Mouse (Mus musculus) limb, embryonic 10.5 days (tissue): ENCODE measurements around the gene Ppp6r3. TPM values are rescaled to one million over a fixed set of nuclear protein-coding genes. Genes with fewer than 3 reads are reported as not detected.

Experiments used
- DNase-seq: peaks from one replicate; pipeline ENCODE4 v3.0.0-alpha.2; 2017; ENCODE audit warnings: low spot score
- H3K27ac ChIP-seq: fragments of 300-500 bp; sonication (generic); 2 replicates; pipeline ENCODE4 v1.5.1; 2016; ENCODE audit warnings: mild to moderate bottlenecking
- H3K27me3 ChIP-seq: fragments of 300-500 bp; sonication (generic); 2 replicates; pipeline ENCODE4 v1.6.1; 2016; ENCODE audit warnings: low read depth, mild to moderate bottlenecking; ENCODE audit not compliant: poor library complexity, severe bottlenecking
- H3K36me3 ChIP-seq: fragments of 300-500 bp; sonication (generic); 2 replicates; pipeline ENCODE4 v1.6.1; 2016; ENCODE audit warnings: mild to moderate bottlenecking, moderate library complexity
- H3K4me1 ChIP-seq: fragments of 300-500 bp; sonication (generic); 2 replicates; pipeline ENCODE4 v1.6.1; 2016
- H3K4me3 ChIP-seq: fragments of 300-500 bp; sonication (generic); 2 replicates; pipeline ENCODE4 v1.5.1; 2016; ENCODE audit warnings: mild to moderate bottlenecking, moderate library complexity
- H3K9me3 ChIP-seq: fragments of 300-500 bp; sonication (generic); replicated peaks from 2 replicates; pipeline ENCODE4 v1.6.1; 2016; ENCODE audit warnings: mild to moderate bottlenecking
- WGBS: fragments of 180-500 bp; shearing (Covaris S2); methylation state at CpG from one replicate; pipeline ENCODE4 v1.1.7; 2016; 5-methylcytosine and 5-hydroxymethylcytosine counted together
- polyA plus RNA-seq: library from polyadenylated mRNA; unstranded; fragments of >200 nt; fragmentation: Nextera tagmentation; extraction: Ambion mirVana; gene quantifications from 2 replicates; pipeline ENCODE4 v1.2.1, GENCODE M21; 2016

The Ppp6r3 gene
- polyA plus RNA-seq, 1 experiment from 2014 or later, result 82.4 TPM

DNA sequence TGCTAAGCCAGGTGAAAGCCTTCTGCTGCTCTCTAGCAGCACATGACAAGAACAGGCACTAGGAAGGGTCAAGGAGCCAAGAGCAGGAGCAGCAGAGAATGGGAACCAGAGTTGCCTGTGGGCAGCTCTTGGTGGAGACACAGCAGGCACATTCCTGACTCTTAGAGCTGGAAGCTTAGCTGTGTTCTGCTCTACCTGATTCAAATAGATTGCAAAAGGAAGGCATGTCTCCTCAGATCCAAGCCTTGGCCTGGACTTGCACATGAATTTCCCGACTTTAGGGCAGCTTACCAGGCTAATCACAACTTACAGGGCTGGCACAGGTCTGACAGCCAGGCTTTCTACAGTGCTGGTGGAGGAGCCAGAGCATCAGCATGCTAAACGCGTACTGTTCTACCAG, 115.6 kb downstream of the Ppp6r3 start:
- Histone ChIP-seq H3K36me3 (peaks cover 100% of the 10 kb centered on the region), H3K27me3 (no peaks in the 10 kb centered on the region), H3K27ac (no peak overlapping the region), H3K4me1 (no peaks in the 10 kb centered on the region), H3K9me3 (no peaks in the 10 kb centered on the region), H3K4me3 (no peak overlapping the region)
- DNase-seq, result no peak
- 97% methylated on average over 3 of the region's 3 CpGs for WGBS

DNA sequence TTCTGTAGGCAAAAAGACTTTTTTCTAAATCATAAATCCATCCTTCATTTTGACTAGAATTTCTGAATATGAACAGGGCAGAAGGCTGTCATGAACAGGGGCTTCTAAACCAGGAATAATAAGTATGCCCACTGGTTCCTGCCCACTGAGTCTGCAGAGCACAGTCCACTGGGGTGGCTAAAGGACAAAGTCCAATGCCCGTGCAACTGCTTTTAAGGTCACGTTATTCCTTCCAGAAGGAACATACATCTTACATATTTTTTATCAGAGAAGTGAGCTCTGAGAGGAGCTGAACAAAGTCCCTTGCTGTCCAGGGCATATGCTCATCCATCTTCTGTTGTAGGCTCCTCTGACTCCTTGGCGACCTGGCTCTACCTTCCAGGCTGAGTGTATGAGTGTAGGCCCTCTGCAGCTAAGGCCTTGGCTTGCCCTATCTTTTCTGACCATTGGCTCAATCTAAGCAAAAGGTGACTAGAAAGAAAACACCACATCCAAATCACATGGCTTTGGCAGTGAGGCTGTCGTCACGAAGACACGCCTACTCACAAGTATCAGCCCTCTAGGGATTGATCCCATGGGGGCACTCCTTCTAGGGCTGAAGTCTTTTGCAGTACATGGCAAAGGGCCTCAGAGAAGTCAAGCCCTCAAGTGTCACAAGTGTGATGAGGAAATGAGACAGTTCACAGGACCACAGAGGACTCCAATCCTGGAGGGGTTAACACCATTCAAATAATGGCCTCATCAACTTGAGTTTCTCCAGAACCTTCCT, 117.0 kb downstream of the Ppp6r3 start:
- Histone ChIP-seq H3K4me3 (no peak overlapping the region), H3K27me3 (no peaks in the 10 kb centered on the region), H3K27ac (no peak overlapping the region), H3K4me1 (no peaks in the 10 kb centered on the region), H3K9me3 (no peaks in the 10 kb centered on the region), H3K36me3 (peaks cover 100% of the 10 kb centered on the region)
- 94% methylated on average over 6 of the region's 6 CpGs for WGBS
- no peak for DNase-seq

DNA sequence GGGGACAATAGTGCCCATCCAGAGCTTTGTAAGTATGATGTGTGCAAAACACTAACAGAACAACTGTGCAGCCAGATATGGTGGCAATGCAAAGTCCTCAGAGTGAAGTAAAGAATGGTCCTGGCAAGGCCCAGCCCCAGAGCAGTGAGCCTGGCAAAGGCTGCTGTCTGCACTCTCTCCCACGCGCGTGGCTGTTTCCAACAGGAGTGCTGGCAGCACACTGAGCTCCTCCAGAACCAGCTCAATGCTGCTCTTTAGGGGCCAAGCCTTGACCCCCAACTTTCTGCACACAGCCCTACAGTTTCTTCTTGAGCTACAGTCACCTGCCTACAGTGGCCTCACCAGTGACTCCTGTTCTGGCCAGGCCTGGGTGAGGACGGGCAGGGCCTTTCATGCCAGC, 117.8 kb downstream of the Ppp6r3 start:
- H3K27ac ChIP-seq, result no peak overlapping the region
- peaks cover 100% of the 10 kb centered on the region for H3K36me3 ChIP-seq
- H3K27me3 ChIP-seq, result no peaks in the 10 kb centered on the region
- peak; percentile 22 for DNase-seq
- no peak overlapping the region for H3K4me3 ChIP-seq
- no peaks in the 10 kb centered on the region for H3K9me3 ChIP-seq
- WGBS, result 94% methylated on average over 4 of the region's 4 CpGs
- no peaks in the 10 kb centered on the region for H3K4me1 ChIP-seq

DNA sequence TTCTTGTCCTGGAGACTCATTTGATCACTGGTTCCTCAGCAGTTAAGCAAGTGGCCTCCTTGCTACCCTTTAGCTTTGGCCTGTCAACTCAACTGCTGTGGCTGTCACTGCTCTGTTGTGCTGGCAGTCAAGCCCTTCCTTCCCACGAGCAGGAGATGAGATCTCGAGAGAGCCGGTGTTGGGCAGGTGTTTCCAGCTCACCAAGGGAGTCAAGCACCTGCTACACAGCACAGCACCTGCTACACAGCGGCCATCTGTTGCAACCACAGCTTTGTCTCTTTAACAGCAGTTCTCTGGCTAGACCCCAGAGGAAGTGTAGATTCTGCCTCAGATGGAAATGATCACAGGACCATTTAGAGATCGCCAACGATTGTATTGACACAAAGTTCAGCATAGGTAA, 123.9 kb downstream of the Ppp6r3 start:
- no peak for DNase-seq
- 71% methylated on average over 6 of the region's 6 CpGs for WGBS
- Histone ChIP-seq H3K4me3 (no peak overlapping the region), H3K36me3 (peaks cover 39% of the 10 kb centered on the region), H3K9me3 (no peaks in the 10 kb centered on the region), H3K4me1 (no peaks in the 10 kb centered on the region), H3K27ac (no peak overlapping the region), H3K27me3 (no peaks in the 10 kb centered on the region)

DNA sequence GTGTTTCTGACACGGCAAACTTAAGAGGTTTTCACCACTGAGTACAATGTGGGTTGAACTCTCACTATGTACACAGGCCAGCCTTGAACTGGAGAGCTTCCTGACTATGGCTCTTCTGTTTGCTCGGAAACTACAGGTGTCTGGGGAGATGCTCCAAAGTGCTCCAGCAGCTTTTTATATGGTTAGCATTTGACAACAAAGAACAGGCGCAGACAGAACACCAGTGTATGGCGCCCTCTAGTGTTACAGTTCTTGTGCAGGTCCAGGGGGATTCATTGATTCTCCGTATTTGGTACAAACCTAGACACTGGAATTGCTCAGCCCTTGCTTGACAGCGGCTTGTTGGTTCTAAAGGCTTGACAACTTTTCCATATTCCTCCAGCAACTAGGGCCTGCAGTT, 124.4 kb downstream of the Ppp6r3 start:
- no peak overlapping the region for H3K27ac ChIP-seq
- peak; percentile 74 for DNase-seq
- WGBS, result 32% methylated on average over 6 of the region's 6 CpGs
- H3K27me3 ChIP-seq, result no peaks in the 10 kb centered on the region
- H3K4me3 ChIP-seq, result no peak overlapping the region
- no peaks in the 10 kb centered on the region for H3K9me3 ChIP-seq
- peaks cover 34% of the 10 kb centered on the region for H3K36me3 ChIP-seq
- H3K4me1 ChIP-seq, result no peaks in the 10 kb centered on the region

DNA sequence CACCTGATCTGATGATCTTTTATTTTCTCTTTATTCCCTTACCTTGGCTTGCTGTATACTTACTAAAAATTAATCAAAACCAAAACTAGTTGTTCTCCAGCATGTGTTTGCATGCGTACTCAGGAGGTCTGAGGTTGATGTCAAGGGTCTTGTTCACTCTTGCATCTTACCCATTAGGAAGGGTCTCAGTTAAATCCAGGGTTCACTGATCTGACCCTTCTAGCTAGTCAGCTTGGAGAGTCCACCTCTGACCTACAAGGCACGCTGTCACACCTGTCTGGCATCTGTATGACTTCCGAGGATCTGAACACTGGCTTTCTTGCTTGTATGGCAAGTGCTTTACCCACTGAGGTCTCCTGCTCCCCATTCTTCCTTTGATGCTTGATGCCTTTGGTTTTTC, 124.8 kb downstream of the Ppp6r3 start:
- Histone ChIP-seq H3K9me3 (no peaks in the 10 kb centered on the region), H3K36me3 (peaks cover 30% of the 10 kb centered on the region), H3K4me3 (no peak overlapping the region), H3K4me1 (no peaks in the 10 kb centered on the region), H3K27me3 (no peaks in the 10 kb centered on the region), H3K27ac (no peak overlapping the region)
- WGBS, result 94% methylated on average over 3 of the region's 3 CpGs
- no peak for DNase-seq

DNA sequence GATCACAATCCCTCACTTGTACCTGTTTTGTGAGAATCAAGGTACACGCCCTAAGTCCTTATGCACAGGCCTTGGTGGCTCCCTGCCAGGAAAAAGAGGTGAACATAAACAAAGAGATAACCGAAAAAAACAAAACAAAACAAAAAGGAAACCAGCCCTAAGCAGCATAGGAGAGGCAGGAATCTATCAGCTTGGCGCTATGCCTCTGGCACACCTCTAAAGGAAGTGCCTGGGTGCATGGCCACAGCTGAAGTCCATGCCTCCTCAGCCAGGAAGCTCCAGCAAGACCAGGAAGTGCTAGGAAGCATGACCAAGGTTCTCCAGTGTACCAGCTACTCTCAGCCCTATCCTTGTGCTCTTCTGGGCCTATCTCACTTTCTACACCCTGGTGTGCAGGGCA, 126.3 kb downstream of the Ppp6r3 start:
- H3K36me3 ChIP-seq, result peaks cover 15% of the 10 kb centered on the region
- no peak for DNase-seq
- no peaks in the 10 kb centered on the region for H3K4me1 ChIP-seq
- H3K27ac ChIP-seq, result no peak overlapping the region
- no peaks in the 10 kb centered on the region for H3K9me3 ChIP-seq
- H3K27me3 ChIP-seq, result no peaks in the 10 kb centered on the region
- no peak overlapping the region for H3K4me3 ChIP-seq
- 82% methylated on average over 3 of the region's 3 CpGs for WGBS

DNA sequence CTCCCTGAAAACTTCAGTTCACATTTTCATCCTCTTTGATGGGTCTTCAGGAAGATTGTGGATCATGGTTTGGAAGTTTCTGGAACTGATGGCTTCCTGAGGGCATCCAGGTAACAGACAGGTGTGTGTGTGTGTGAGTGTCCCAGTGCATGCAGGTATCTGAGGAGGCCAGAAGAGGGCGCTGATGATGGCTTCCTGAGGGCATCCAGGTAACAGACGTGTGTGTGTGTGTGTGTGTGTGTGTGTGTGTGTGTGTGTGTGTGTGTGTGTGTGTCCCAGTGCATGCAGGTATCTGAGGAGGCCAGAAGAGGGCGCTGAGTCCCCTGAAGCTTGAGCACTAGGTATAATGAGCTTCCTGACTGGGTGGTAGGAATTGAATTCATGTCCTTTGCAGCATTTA, 128.2 kb downstream of the Ppp6r3 start:
- no peaks in the 10 kb centered on the region for H3K9me3 ChIP-seq
- H3K36me3 ChIP-seq, result no peaks in the 10 kb centered on the region
- WGBS, result 72% methylated on average over 3 of the region's 3 CpGs
- no peak overlapping the region for H3K27ac ChIP-seq
- no peak overlapping the region for H3K4me3 ChIP-seq
- H3K27me3 ChIP-seq, result no peaks in the 10 kb centered on the region
- H3K4me1 ChIP-seq, result no peaks in the 10 kb centered on the region
- DNase-seq, result no peak

DNA sequence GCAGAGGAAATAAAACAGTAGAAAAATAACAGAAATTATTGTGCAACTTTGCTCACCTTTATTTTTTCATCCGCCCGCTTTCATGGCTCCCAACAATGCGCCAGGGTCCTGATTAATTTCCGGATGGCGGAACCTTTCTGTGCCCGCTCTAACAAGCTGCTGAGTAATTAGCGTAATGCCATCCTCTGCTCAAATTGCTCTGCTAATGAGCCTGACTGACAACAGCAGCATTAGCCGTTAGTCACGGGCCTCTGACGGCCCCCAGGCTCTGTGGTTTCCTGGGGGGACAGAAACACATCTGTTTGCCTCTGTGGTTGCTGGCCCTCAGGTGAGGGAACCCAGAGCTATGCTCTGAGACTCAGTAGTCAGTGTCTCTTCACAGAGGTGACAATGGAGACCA, 134.5 kb downstream of the Ppp6r3 start:
- 44% methylated on average over 10 of the region's 10 CpGs for WGBS
- Histone ChIP-seq H3K27me3 (0 out of 2 replicates have a peak, but pooled peaks cover 8% of the 10 kb centered on the region), H3K9me3 (no peaks in the 10 kb centered on the region), H3K4me1 (peaks cover 4% of the 10 kb centered on the region), H3K36me3 (no peaks in the 10 kb centered on the region), H3K4me3 (no peak overlapping the region), H3K27ac (no peak overlapping the region)
- DNase-seq, result no peak

DNA sequence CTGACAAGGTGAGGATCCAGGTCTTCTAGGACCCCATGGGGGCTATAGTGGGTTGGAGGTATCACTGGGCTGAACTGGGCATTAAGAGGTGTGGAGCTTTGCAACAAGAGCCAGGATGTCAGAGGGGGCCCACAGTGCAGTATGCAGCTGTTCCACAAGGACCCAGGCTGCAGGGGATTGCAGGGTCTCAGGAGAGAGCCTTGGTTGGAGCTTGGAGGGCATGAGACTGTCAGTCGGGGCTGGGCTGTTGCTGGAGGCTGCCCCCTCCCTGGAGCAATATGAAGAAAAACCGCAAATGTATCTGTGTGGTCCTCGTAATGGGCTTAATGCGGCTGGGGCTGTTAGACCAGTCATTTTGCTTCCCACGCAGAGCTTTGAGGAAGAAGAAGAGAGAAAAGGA, 134.9 kb downstream of the Ppp6r3 start:
- DNase-seq, result no peak
- no peaks in the 10 kb centered on the region for H3K9me3 ChIP-seq
- H3K27ac ChIP-seq, result no peak overlapping the region
- H3K36me3 ChIP-seq, result no peaks in the 10 kb centered on the region
- H3K4me1 ChIP-seq, result peaks cover 4% of the 10 kb centered on the region
- H3K4me3 ChIP-seq, result no peak overlapping the region
- 0 out of 2 replicates have a peak, but pooled peaks cover 8% of the 10 kb centered on the region for H3K27me3 ChIP-seq
- WGBS, result 63% methylated on average over 5 of the region's 5 CpGs

DNA sequence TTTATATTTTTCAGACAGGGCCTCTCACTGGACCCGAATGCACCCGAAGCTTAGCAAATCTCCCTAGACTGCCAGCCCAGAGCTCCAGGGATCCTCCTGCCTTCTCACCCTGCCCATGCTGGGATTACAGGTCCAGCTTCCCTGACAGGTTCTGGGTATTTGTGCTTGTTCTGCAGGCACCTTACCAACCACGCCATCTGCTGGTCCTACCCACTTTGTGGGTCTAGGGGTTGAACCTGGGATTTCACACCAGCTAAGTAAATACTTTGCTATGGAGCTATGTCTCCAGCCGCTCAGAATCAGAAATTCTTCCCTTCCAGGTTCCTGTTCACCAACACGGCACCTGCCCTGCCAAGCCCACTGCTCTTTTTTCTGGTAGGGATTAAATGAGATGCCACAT, 137.6 kb downstream of the Ppp6r3 start:
- H3K9me3 ChIP-seq, result no peaks in the 10 kb centered on the region
- H3K4me1 ChIP-seq, result peaks cover 16% of the 10 kb centered on the region
- H3K27ac ChIP-seq, result no peak overlapping the region
- H3K36me3 ChIP-seq, result no peaks in the 10 kb centered on the region
- DNase-seq, result no peak
- H3K4me3 ChIP-seq, result no peak overlapping the region
- 70% methylated on average over 5 of the region's 5 CpGs for WGBS
- 0 out of 2 replicates have a peak, but pooled peaks cover 8% of the 10 kb centered on the region for H3K27me3 ChIP-seq

DNA sequence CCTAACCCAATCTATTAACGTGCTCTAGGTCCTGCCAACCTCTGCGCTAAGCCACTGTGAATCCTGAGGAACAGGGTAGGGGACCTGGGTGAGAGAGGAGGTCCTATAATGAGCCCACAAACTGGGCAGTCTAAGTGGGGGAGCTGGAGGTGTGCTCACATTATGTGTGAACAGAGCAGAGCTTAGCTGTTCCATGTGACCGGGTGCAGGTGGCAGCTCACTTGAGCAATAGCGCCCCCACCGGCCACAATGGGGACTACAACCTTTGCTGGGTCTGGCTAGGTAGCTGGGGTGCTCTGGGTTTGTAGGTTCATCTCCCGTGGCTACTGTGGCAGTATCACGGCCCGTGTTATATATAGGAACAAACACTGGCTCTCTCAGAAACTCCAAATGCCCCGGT, 138.7 kb downstream of the Ppp6r3 start:
- Histone ChIP-seq H3K36me3 (no peaks in the 10 kb centered on the region), H3K9me3 (no peaks in the 10 kb centered on the region), H3K27ac (no peak overlapping the region), H3K4me3 (no peak overlapping the region), H3K4me1 (peaks cover 16% of the 10 kb centered on the region), H3K27me3 (0 out of 2 replicates have a peak, but pooled peaks cover 8% of the 10 kb centered on the region)
- WGBS, result 58% methylated on average over 9 of the region's 9 CpGs
- DNase-seq, result peak; percentile 46

DNA sequence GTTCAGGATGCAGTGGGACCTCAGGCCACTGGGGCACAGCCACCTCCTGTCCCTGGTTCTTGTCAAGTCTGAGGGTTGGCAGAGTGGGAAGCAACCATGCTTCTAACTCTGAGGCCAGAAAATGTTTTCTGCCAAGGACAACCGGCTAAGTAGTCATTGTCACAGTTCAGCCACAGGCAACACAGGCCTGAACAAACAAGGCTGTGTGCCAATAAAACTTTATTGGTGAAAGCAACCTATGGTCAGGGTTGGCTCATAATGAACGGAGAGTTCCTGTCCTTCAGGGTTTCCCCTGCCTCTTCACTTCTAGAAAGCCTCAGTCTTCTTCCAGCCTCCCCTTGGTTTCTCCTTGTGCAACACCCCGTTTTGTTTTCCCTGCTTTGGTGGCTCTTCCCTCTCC, 139.7 kb downstream of the Ppp6r3 start:
- H3K27ac ChIP-seq, result no peak overlapping the region
- H3K27me3 ChIP-seq, result 0 out of 2 replicates have a peak, but pooled peaks cover 8% of the 10 kb centered on the region
- DNase-seq, result no peak
- H3K36me3 ChIP-seq, result no peaks in the 10 kb centered on the region
- H3K9me3 ChIP-seq, result no peaks in the 10 kb centered on the region
- WGBS, result 85% methylated on average over 3 of the region's 3 CpGs
- no peak overlapping the region for H3K4me3 ChIP-seq
- peaks cover 14% of the 10 kb centered on the region; the same call in 1 of the 2 replicates for H3K4me1 ChIP-seq

DNA sequence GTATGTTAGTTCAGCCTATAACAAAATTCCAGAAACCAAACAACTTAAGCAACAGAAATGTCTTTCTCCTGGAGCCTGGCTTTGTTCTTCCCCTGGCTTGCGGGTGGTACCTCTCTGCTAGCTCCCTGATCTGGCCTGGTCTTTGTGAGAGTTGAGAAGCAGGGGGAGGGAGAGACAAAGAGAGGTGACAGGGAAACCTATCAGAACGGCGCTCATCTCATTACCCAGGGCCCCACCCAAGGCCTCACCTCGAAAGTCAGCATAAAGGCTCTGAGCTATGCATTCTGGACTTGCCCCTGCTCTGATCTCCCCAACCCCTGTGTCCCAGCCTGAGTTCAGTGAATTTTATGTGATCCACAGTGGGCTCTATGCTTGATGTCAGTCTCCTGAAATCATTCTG, 140.9 kb downstream of the Ppp6r3 start:
- H3K36me3 ChIP-seq, result no peaks in the 10 kb centered on the region
- no peaks in the 10 kb centered on the region for H3K27me3 ChIP-seq
- no peak overlapping the region for H3K4me3 ChIP-seq
- H3K9me3 ChIP-seq, result no peaks in the 10 kb centered on the region
- 28% methylated on average over 4 of the region's 4 CpGs for WGBS
- peaks cover 14% of the 10 kb centered on the region; the same call in 1 of the 2 replicates for H3K4me1 ChIP-seq
- DNase-seq, result no peak
- 0 out of 2 replicates have a peak overlapping the region, but pooled peaks have one; percentile 15 for H3K27ac ChIP-seq
